8 mouse cellular contexts compared by ENCODE assay signal in genomic region chr7:56049831-56050321, GRCm38 (mm10). TPM values are rescaled to one million over a fixed set of nuclear protein-coding genes. Genes with fewer than 3 reads are reported as not detected.
DNase-seq lines count a peak whose midpoint lies in the region; ATAC-seq lines count a peak whose summit lies in the region.

Herc2 (plus strand) TSS chr7:56050196.

- 0 out of 2 replicates have a peak, but pooled peaks cover 3% of the 10 kb centered on the region for H3K36me3 ChIP-seq in hindbrain, embryonic 16.5 days (ENCODE audit: control insufficient read depth, insufficient read depth, low read length)
- H3K36me3 ChIP-seq in macrophage (ENCODE audit: inconsistent target) = no peaks in the 10 kb centered on the region

- no peaks in the 10 kb centered on the region for H3K9me3 ChIP-seq in hindbrain, embryonic 16.5 days (ENCODE audit: control insufficient read depth, low read length)

- DNase-seq in WW6 (ENCODE audit: low read depth, low spot score) = peak; percentile 99
- peak; percentile 96 to 98 for DNase-seq in cerebellum, postnatal 4 days (ENCODE audit: low spot score in 2 of 2)
- DNase-seq in gastrocnemius, adult 18-20 months (ENCODE audit: low spot score) = peak; percentile 99
- DNase-seq in left cerebral cortex, adult 18-20 months (ENCODE audit: low spot score in 2 of 2) = peak; percentile 99 to 100
- DNase-seq in right cerebral cortex, adult 18-20 months = peak; percentile 100
- peak; percentile 95 for DNase-seq in urinary bladder, postnatal 10 days (ENCODE audit: low spot score)

- peak within 1 kb of the TSS; percentile 87 for H3K4me3 ChIP-seq in hindbrain, embryonic 16.5 days (ENCODE audit: low read length)
- H3K4me3 ChIP-seq in macrophage (ENCODE audit: inconsistent target) = peak within 1 kb of the TSS; percentile 91

- peak within 1 kb of the TSS; percentile 84 for H3K27ac ChIP-seq in hindbrain, embryonic 16.5 days (ENCODE audit: low read depth, low read length)
- peak within 1 kb of the TSS; percentile 68 for H3K27ac ChIP-seq in macrophage

- WGBS in hindbrain, embryonic 16.5 days = under 1% methylated on average over 43 of the region's 47 CpGs
- WGBS in macrophage (ENCODE audit: missing documents) = 2% methylated on average over 35 of the region's 47 CpGs

- H3K9ac ChIP-seq in hindbrain, embryonic 16.5 days (ENCODE audit: low read depth, low read length) = peak within 1 kb of the TSS; percentile 83

- H3K4me2 ChIP-seq in hindbrain, embryonic 16.5 days (ENCODE audit: low read length) = peak within 1 kb of the TSS; percentile 77

- peaks cover 44% of the 10 kb centered on the region for H3K79me2 ChIP-seq in macrophage (ENCODE audit: inconsistent target)

- peaks cover 22% of the 10 kb centered on the region for H3K4me1 ChIP-seq in hindbrain, embryonic 16.5 days (ENCODE audit: control insufficient read depth, insufficient read depth, low read depth, low read length)

- H3K27me3 ChIP-seq in hindbrain, embryonic 16.5 days (replicated peaks; ENCODE audit: control insufficient read depth, insufficient read depth, low read length) = no peaks in the 10 kb centered on the region

- peak; percentile 100 for ATAC-seq in hindbrain, embryonic 16.5 days

RNA-seq across cellular contexts. Expression of gene Herc2, which starts in this region (rescaled TPM):
- total RNA-seq in gastrocnemius, adult 18-20 months (2021) = 10 to 100 TPM; 49.6 to 52.6 TPM
- polyA plus RNA-seq in hindbrain, embryonic 16.5 days (2015; fragmentation: Nextera tagmentation; extraction: Ambion mirVana) = 46.1 and 50.0 TPM in 2 replicates
- total RNA-seq in left cerebral cortex, adult 18-20 months (2021) = 100 to 1,000 TPM; 128 to 129 TPM
- total RNA-seq in macrophage (2018; cell fraction: chromatin; rRNA removed) = 100 to 1,000 TPM; 119 to 257 (median 176) TPM
- total RNA-seq in macrophage (2018; cell fraction: cytosol; rRNA removed) = 10 to 100 TPM; 14.2 to 35.6 (median 24.8) TPM
- total RNA-seq in macrophage (2018; cell fraction: nucleus; rRNA removed) = 100 to 1,000 TPM in 4 of 26 experiments, 10 to 100 TPM in 22; 48.7 to 119 (median 82.2) TPM
- polyA plus RNA-seq in macrophage (2018) = 15.6 to 19.5 TPM (median 16.6 TPM) in 3 replicates

Comparison
In these comparisons a context has a peak if more than half of its experiments do, and no peak if none do; other contexts are left out.
1. Peak in every context shown above with its lines: DNase-seq, ATAC-seq, H3K4me3 ChIP-seq and H3K27ac ChIP-seq.